Mouse (Mus musculus): ENCODE measurements around the gene Rflnb.

DNA sequence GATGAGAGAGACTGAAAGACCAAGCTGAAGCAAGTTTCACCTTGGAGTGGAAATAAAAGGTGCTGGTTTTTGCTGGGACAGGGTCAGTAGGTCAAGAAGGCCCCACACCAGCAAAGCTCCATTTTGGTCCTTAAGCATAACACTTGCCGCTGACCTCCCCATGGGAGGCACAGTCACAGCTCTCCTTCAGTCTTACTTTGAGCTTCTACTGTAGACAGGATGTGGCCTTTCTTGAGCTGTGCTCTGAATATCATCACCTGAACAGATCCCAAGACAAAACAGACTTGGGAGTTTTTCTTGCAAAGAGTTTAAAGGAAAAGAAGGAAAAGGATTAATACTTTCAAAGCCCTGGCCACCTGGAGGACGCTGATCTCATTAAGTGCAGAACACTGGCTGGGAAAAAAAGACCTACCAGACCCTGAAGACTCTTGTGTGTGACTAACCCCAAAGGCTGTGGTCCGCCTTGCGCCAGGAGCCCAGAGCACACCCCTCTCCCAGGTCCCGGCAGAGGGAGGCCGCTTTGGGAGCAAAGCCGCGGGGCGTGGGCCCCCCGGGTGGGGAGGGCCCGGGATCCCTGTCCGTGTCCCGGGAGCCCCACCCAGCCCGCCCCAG is 949 bp downstream of the Rflnb start:
- TF ChIP-seq POLR2A (IDR thresholded peaks at IDR 0.05; ENCODE audit: borderline replicate concordance, insufficient read depth, low read length) (no peak), CTCF (IDR thresholded peaks at IDR 0.05; ENCODE audit: borderline replicate concordance, insufficient read depth, low read depth, low read length) (no peak)
